Comparison of ENCODE assay signal across 9 mouse cellular contexts in the genomic region with DNA sequence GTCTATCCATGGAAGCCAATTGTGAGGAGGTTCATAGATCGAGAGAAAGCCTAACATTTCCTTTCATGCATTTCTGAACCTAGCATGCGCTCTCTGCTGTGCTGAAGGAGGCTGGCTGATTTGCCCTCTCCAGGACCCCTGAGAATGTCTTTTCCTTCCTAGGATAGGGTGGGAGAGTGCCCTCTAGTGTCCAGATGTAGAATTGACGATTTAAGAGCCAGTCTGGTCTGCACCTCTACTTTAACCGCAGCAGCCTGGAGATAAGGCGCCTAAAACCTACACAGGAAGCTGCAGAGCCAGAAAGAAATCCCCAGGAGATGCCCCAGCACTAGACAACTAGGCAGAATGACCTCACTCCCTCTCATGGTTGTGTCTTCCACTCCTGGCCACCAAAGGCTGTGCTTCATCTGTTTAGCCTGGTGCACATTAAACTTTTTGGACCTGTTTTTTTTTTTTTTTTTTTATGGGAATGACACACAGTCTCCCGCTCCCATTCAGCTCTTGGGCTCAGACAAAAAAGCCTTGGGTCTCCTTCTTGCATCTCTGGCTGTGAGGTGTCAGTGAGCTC. TPM values are rescaled to one million over a fixed set of nuclear protein-coding genes. Genes with fewer than 3 reads are reported as not detected.
A peak's percentile ranks its signal among the peaks of the same experiment; 100 is the strongest.
DNase-seq lines count a peak whose midpoint lies in the region; ATAC-seq and TF ChIP-seq lines count a peak whose summit lies in the region.
"Had no signal": no experiment of that assay in that cellular context is flagged by ENCODE, and none has a peak within 500 bp of the region (broad histone marks: within the 10 kb centered on the region; RNA-seq: fewer than 3 reads in every experiment).

No protein-coding gene starts in this region.

- H3K27me3 ChIP-seq in stomach, postnatal 0 days (ENCODE audit: control insufficient read depth, insufficient read depth, low read length) = peaks cover under 1% of the 10 kb centered on the region; the same call in 1 of the 2 replicates

- no peaks in the 10 kb centered on the region for H3K36me3 ChIP-seq in stomach, postnatal 0 days (ENCODE audit: control insufficient read depth, insufficient read depth, low read length)
- H3K36me3 ChIP-seq: hindbrain, embryonic 15.5 days had no signal

- no peak for TF ChIP-seq EP300 in stomach, postnatal 0 days (optimal IDR thresholded peaks at IDR 0.05)

- peak; percentile 86 for TF ChIP-seq CTCF in stomach, postnatal 0 days (IDR thresholded peaks at IDR 0.05; ENCODE audit: low read depth)

- H3K9ac ChIP-seq in stomach, postnatal 0 days (ENCODE audit: low read length) = no peak overlapping the region
- H3K9ac ChIP-seq: hindbrain, embryonic 15.5 days had no signal

- H3K4me3 ChIP-seq in stomach, postnatal 0 days (ENCODE audit: low read depth, low read length) = no peak overlapping the region
- H3K4me3 ChIP-seq: hindbrain, embryonic 15.5 days had no signal

- H3K4me2 ChIP-seq in stomach, postnatal 0 days (replicated peaks; ENCODE audit: low read depth) = no peak overlapping the region
- H3K4me2 ChIP-seq: hindbrain, embryonic 15.5 days had no signal

- DNase-seq in left cerebral cortex, postnatal 14 days (ENCODE audit: low spot score in 2 of 2) = peak; percentile 73 to 80
- DNase-seq in left cerebral cortex, postnatal 4 days = no peak
- DNase-seq in MN1 (ENCODE audit: low spot score) = peak; percentile 80
- peak; percentile 90 for DNase-seq in induced T-regulatory cell, adult 2 months (ENCODE audit: low read depth)
- peak; percentile 80 for DNase-seq in lung, postnatal 10 days
- peak; percentile 44 for DNase-seq in stomach, postnatal 0 days (ENCODE audit: low spot score)
- no peak for DNase-seq in testis, postnatal 10 days (ENCODE audit: low spot score)

- intact Hi-C loops in left cerebral cortex, postnatal 14 days (cut with DNase I) = no loop called here
- intact Hi-C loops in left cerebral cortex, postnatal 4 days (cut with DNase I) = no loop called here

- H3K27ac ChIP-seq in stomach, postnatal 0 days (replicated peaks) = peak overlapping the region; percentile 94
- H3K27ac ChIP-seq: hindbrain, embryonic 15.5 days had no signal

- ATAC-seq in common myeloid progenitor, adult 5-6 weeks (replicated peaks; ENCODE audit: low read depth, poor library complexity, severe bottlenecking) = peak; percentile 62
- ATAC-seq in stomach, postnatal 0 days (ENCODE audit: low FRiP score, low TSS enrichment) = no peak

- 20% methylated on average over 6 of the region's 6 CpGs for WGBS in stomach, postnatal 0 days

- H3K4me1 ChIP-seq in stomach, postnatal 0 days (replicated peaks; ENCODE audit: control insufficient read depth, insufficient read depth) = peaks cover 7% of the 10 kb centered on the region

- no peaks in the 10 kb centered on the region for H3K9me3 ChIP-seq in stomach, postnatal 0 days (ENCODE audit: control insufficient read depth, low read length)
- H3K9me3 ChIP-seq: hindbrain, embryonic 15.5 days had no signal

RNA-seq across cellular contexts. Expression of a gene that starts 2.4 kb away (rescaled TPM):
- total RNA-seq in left cerebral cortex, postnatal 14 days (2021) = 10 to 100 TPM; 24.9 to 27.2 TPM
- total RNA-seq in left cerebral cortex, postnatal 4 days (2021) = 10 to 100 TPM; 21.3 to 26.0 TPM
- total RNA-seq in common myeloid progenitor, adult 5-6 weeks (2017) = 10.2 and 14.2 TPM in 2 replicates
- 24.9 TPM in 2 replicates for polyA plus RNA-seq in stomach, postnatal 0 days (2015; fragmentation: Nextera tagmentation; extraction: Ambion mirVana)

RNA-seq across cellular contexts. Expression of a gene that starts 7.6 kb away (rescaled TPM):
- total RNA-seq in left cerebral cortex, postnatal 14 days (2021) = 100 to 1,000 TPM; 101 to 133 TPM
- 10 to 100 TPM; 52.3 to 53.4 TPM for total RNA-seq in left cerebral cortex, postnatal 4 days (2021)
- total RNA-seq in common myeloid progenitor, adult 5-6 weeks (2017) = not detected in 2 replicates
- polyA plus RNA-seq in stomach, postnatal 0 days (2015; fragmentation: Nextera tagmentation; extraction: Ambion mirVana) = 6.9 and 7.0 TPM in 2 replicates

RNA-seq across cellular contexts. Expression of a gene that starts 26.4 kb away (rescaled TPM):
- total RNA-seq in left cerebral cortex, postnatal 14 days (2021) = 10 to 100 TPM; 65.9 to 67.1 TPM
- total RNA-seq in left cerebral cortex, postnatal 4 days (2021) = 100 to 1,000 TPM; 125 to 133 TPM
- not detected in 2 replicates for total RNA-seq in common myeloid progenitor, adult 5-6 weeks (2017)
- 0.02 and 0.08 TPM in 2 replicates for polyA plus RNA-seq in stomach, postnatal 0 days (2015; fragmentation: Nextera tagmentation; extraction: Ambion mirVana)

RNA-seq across cellular contexts. Expression of a gene that starts 27.8 kb away (rescaled TPM):
- 10 to 100 TPM in 1 of 2 experiments, 1 to 10 TPM in 1; 8.8 to 13.1 TPM for total RNA-seq in left cerebral cortex, postnatal 14 days (2021)
- under 1 TPM; 0.56 to 0.64 TPM for total RNA-seq in left cerebral cortex, postnatal 4 days (2021)
- not detected in 2 replicates for total RNA-seq in common myeloid progenitor, adult 5-6 weeks (2017)
- polyA plus RNA-seq in stomach, postnatal 0 days (2015; fragmentation: Nextera tagmentation; extraction: Ambion mirVana) = 0.13 and 0.38 TPM in 2 replicates
- polyA plus RNA-seq: hindbrain, embryonic 15.5 days had no signal

RNA-seq across cellular contexts. Expression of a gene that starts 30.4 kb away (rescaled TPM):
- total RNA-seq in left cerebral cortex, postnatal 14 days (2021) = 1 to 10 TPM in 1 of 2 experiments, under 1 TPM in 1; 0.78 to 1.0 TPM
- 1 to 10 TPM in 1 of 2 experiments, not detected in 1; 1.0 TPM for total RNA-seq in left cerebral cortex, postnatal 4 days (2021)
- total RNA-seq in common myeloid progenitor, adult 5-6 weeks (2017) = not detected in 2 replicates
- not detected in 2 replicates for polyA plus RNA-seq in stomach, postnatal 0 days (2015; fragmentation: Nextera tagmentation; extraction: Ambion mirVana)

Comparison
In these comparisons a context has a peak if more than half of its experiments do, and no peak if none do; other contexts are left out.
1. DNase-seq: peak in left cerebral cortex, postnatal 14 days (2 of 2), MN1 (single experiment), induced T-regulatory cell, adult 2 months (single experiment), lung, postnatal 10 days (single experiment) and stomach, postnatal 0 days (single experiment); none in left cerebral cortex, postnatal 4 days (single experiment) and testis, postnatal 10 days (single experiment).
2. RNA of a gene that starts 7.6 kb away (total RNA-seq): 101 to 133 TPM in left cerebral cortex, postnatal 14 days and 52.3 to 53.4 TPM in left cerebral cortex, postnatal 4 days; not detected in common myeloid progenitor, adult 5-6 weeks; every median in the first group is over 10 times any median in the second.
3. RNA of a gene that starts 26.4 kb away (total RNA-seq): 125 to 133 TPM in left cerebral cortex, postnatal 4 days and 65.9 to 67.1 TPM in left cerebral cortex, postnatal 14 days; not detected in common myeloid progenitor, adult 5-6 weeks; every median in the first group is over 10 times any median in the second.